Mouse (Mus musculus) limb, embryonic 11.5 days (tissue): Measurements from ENCODE around the gene Tat. TPM values are rescaled to one million over a fixed set of nuclear protein-coding genes. Genes with fewer than 3 reads are reported as not detected.

Experiments used
- ATAC-seq: fragments of 200-750 bp; cut with Nextera tagmentation; 2 replicates; pipeline ENCODE4 v1.8.0; 2017; ENCODE audit warnings: low read depth; ENCODE audit not compliant: insufficient number of reproducible peaks, low FRiP score, low TSS enrichment
- DNase-seq: peaks from one replicate; pipeline ENCODE4 v3.0.0-alpha.2; 2015; ENCODE audit warnings: low spot score
- H3K27ac ChIP-seq: fragments of 300-500 bp; sonication (generic); replicated peaks from 2 replicates; pipeline ENCODE4 v1.5.1; 2014; ENCODE audit warnings: low read depth, mild to moderate bottlenecking, low read length
- H3K27me3 ChIP-seq: fragments of 300-500 bp; sonication (generic); 2 replicates; pipeline ENCODE4 v1.6.1; 2014; ENCODE audit warnings: mild to moderate bottlenecking, low read length, mixed read lengths; ENCODE audit not compliant: control insufficient read depth, insufficient read depth
- H3K36me3 ChIP-seq: fragments of 300-500 bp; sonication (generic); 2 replicates; pipeline ENCODE4 v1.6.1; 2014; ENCODE audit warnings: mild to moderate bottlenecking, low read length, moderate library complexity, mixed read lengths; ENCODE audit not compliant: control insufficient read depth, insufficient read depth
- H3K4me1 ChIP-seq: fragments of 300-500 bp; sonication (generic); 2 replicates; pipeline ENCODE4 v1.6.1; 2014; ENCODE audit warnings: low read length, mixed read lengths; ENCODE audit not compliant: control insufficient read depth, insufficient read depth
- H3K4me2 ChIP-seq: fragments of 300-500 bp; sonication (generic); 2 replicates; pipeline ENCODE4 v1.6.1; 2014; ENCODE audit warnings: low read depth, mild to moderate bottlenecking, moderate library complexity; ENCODE audit not compliant: severe bottlenecking
- H3K4me3 ChIP-seq: fragments of 300-500 bp; sonication (generic); 2 replicates; pipeline ENCODE4 v1.5.1; 2014; ENCODE audit warnings: low read depth, low read length
- H3K9ac ChIP-seq: fragments of 300-500 bp; sonication (generic); 2 replicates; pipeline ENCODE4 v1.6.1; 2014; ENCODE audit warnings: mild to moderate bottlenecking, low read length
- H3K9me3 ChIP-seq: fragments of 300-500 bp; sonication (generic); 2 replicates; pipeline ENCODE4 v1.6.1; 2016; ENCODE audit warnings: low read length; ENCODE audit not compliant: control insufficient read depth
- WGBS: fragments of 180-500 bp; shearing (Covaris S2); extraction: QIAGEN DNeasy Blood & Tissue Kit; methylation state at CpG from one replicate; pipeline ENCODE4 v1.1.7; 2014; 5-methylcytosine and 5-hydroxymethylcytosine counted together
- polyA plus RNA-seq: library from polyadenylated mRNA; unstranded; fragments of >200 nt; fragmentation: Nextera tagmentation; extraction: Ambion mirVana; gene quantifications from 2 replicates; pipeline ENCODE4 v1.2.1, GENCODE M21; 2014

Gene Tat
- polyA plus RNA-seq, result not detected in 2 replicates

DNA sequence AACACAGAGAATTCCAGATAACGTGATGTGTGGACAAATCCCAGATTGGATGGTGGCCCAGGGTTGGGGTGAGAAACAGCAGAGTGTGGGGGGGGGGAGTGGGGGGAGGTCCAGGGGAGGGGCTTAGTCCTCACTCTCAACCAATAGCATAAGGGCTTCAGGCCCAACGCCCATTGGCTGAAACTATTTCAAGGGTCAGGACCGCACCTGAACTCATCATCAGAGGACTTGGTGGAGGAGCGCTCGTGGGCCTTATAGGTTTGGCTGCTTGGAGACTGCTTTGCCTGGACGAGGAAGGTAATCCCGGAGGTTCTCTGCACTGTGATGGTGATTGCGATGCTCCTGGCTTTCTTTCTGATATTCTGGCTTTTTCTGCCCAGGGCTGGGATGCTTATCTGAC lies at the start of gene Tat:
Gene Tat, plus strand, starts transcription at position 214 of the 400 bp plus-strand sequence.
- DNase-seq, result no peak
- Histone ChIP-seq H3K36me3 (no peaks in the 10 kb centered on the region), H3K4me2 (no peak within 1 kb of the TSS), H3K9me3 (no peaks in the 10 kb centered on the region), H3K4me3 (no peak within 1 kb of the TSS), H3K27me3 (no peaks in the 10 kb centered on the region), H3K27ac (no peak within 1 kb of the TSS), H3K4me1 (no peaks in the 10 kb centered on the region), H3K9ac (no peak within 1 kb of the TSS)
- WGBS, result 80% methylated on average over 8 of the region's 8 CpGs
- ATAC-seq, result no peak

- H3K4me1 ChIP-seq, result peaks cover 7% of the 10 kb centered on the region; the same call in 1 of the 2 replicates
- no peaks in the 10 kb centered on the region for H3K9me3 ChIP-seq
- no peak overlapping the region for H3K9ac ChIP-seq
- H3K4me2 ChIP-seq, result no peak overlapping the region
- no peak overlapping the region for H3K4me3 ChIP-seq
- DNase-seq, result no peak
- peaks cover 7% of the 10 kb centered on the region for H3K36me3 ChIP-seq
- H3K27ac ChIP-seq, result no peak overlapping the region
- peaks cover 3% of the 10 kb centered on the region; the same call in 1 of the 2 replicates for H3K27me3 ChIP-seq
- 96% methylated on average over 2 of the region's 2 CpGs for WGBS
- ATAC-seq, result no peak
Observed at GRCm38 (mm10) chr8:109941606-109942360, 48.5 kb upstream of the Tat start.

DNA sequence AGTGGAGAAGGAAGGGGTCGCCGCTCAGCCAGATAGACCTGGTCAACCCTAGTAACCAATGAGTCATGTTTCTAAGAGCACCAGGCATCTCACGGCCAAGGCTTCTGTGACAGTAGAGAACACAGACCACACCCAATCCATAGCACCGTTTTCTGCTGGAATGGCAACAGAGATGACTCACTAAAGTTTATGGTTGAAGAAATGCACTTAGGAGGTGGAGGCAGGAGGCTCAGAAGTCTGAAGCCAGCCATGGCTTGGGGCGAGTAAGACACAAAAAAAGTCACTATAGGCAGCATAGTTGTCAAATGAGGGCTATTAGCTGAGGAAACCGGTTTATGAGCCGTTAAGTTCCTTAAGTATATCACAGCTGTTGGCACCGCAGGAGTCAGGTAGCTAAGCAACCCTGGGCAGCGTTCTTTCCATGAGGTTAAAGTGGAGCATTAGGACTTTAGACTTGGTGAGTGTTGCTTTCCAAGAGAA lies 45.0 kb upstream of the Tat start:
- H3K27me3 ChIP-seq, result peaks cover 32% of the 10 kb centered on the region

GRCm38 (mm10) chr8:109945694-109946093 lies 44.5 kb upstream of the Tat start:
- peaks cover 32% of the 10 kb centered on the region for H3K27me3 ChIP-seq
- no peak overlapping the region for H3K4me3 ChIP-seq
- H3K4me1 ChIP-seq, result peaks cover 9% of the 10 kb centered on the region; the same call in 1 of the 2 replicates
- no peak for DNase-seq
- H3K4me2 ChIP-seq, result no peak overlapping the region
- no peak overlapping the region for H3K27ac ChIP-seq
- no peak overlapping the region for H3K9ac ChIP-seq
- ATAC-seq, result no peak
- no peaks in the 10 kb centered on the region for H3K9me3 ChIP-seq
- 82% methylated on average over 7 of the region's 7 CpGs for WGBS
- H3K36me3 ChIP-seq, result peaks cover 4% of the 10 kb centered on the region

More for the DNA sequence above, 45.0 kb upstream of the Tat start:
- ATAC-seq (no peak), DNase-seq (peak; percentile 53)
- peaks cover 7% of the 10 kb centered on the region for H3K36me3 ChIP-seq
- H3K27ac ChIP-seq, result no peak overlapping the region
- H3K9ac ChIP-seq, result no peak overlapping the region
- whole genome bisulfite sequencing, result 23% methylated on average over 9 of the region's 9 CpGs
- H3K4me3 ChIP-seq, result no peak overlapping the region
- no peak overlapping the region for H3K4me2 ChIP-seq
- no peaks in the 10 kb centered on the region for H3K9me3 ChIP-seq
- H3K4me1 ChIP-seq, result peaks cover 9% of the 10 kb centered on the region; the same call in 1 of the 2 replicates

DNA sequence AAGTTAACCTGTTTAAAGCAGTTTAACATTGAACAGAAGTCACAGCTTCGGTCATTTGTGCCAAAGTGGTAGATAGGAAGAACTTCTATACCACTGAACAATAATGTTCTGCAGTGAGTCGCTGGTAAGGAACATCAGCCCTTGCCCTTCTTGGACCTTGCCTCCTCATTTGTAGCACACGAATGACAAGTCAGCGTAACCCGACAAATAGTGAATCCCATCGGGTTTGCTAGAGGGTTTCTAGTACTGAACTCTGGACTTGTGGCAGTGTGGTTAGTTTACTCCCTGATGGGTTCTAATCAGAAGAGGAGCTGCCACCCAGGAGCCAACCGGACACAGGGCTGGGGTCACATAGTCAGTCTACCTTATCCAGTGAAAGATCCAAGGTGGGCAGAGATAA lies 44.0 kb upstream of the Tat start:
- no peaks in the 10 kb centered on the region for H3K9me3 ChIP-seq
- no peak overlapping the region for H3K4me3 ChIP-seq
- ATAC-seq, result no peak
- H3K9ac ChIP-seq, result no peak overlapping the region
- peaks cover 32% of the 10 kb centered on the region for H3K27me3 ChIP-seq
- no peak overlapping the region for H3K4me2 ChIP-seq
- DNase-seq, result no peak
- H3K36me3 ChIP-seq, result no peaks in the 10 kb centered on the region; the same call in 1 of the 2 replicates
- H3K27ac ChIP-seq, result no peak overlapping the region
- peaks cover 9% of the 10 kb centered on the region; the same call in 1 of the 2 replicates for H3K4me1 ChIP-seq
- WGBS, result 87% methylated on average over 7 of the region's 7 CpGs

DNA sequence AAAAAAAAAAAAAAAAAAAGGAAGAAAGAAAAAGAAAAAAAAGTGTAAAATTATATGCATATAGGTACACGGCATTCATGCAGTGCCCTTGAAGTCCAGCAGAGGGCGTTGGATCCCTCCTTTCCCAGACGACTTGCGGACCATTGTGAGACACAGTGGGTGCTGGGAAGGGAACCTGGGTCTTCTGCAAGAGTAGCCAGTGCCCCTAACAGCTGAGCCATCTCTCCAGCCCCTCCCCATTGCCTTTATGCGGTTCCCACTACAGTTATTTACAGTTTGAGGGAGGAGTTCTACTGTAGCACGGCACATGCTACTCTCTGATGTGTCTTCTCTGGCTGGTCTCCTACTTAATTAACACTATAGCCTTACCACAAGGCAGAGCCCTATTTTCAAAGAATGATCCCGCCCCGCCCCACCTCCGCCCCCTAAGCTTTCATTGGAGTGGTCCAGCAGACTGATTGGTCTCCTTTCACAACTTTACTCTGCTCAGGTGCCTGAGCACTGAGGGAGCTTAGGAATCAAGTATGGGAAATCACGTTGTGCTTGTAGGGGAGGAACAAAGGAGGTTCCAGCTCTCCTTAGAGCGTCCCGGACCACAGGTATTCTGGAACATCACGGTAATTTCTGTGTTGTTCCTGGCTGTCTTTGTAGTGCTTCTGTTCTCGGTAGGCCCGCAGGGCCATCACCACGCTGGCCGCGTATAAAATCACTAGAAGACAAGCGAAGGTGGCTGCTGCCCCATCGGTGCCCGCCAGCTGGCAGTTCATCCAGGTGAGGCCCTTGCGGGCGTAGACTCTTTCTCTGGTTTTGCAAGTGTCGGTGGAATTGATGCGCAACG lies 42.6 kb upstream of the Tat start:
- peak overlapping the region; percentile 31 for H3K4me3 ChIP-seq
- no peak overlapping the region for H3K27ac ChIP-seq
- H3K27me3 ChIP-seq, result peaks cover 29% of the 10 kb centered on the region
- no peaks in the 10 kb centered on the region for H3K9me3 ChIP-seq
- H3K9ac ChIP-seq, result peak overlapping the region; percentile 27; the same call in 1 of the 2 replicates
- peaks cover 9% of the 10 kb centered on the region; the same call in 1 of the 2 replicates for H3K4me1 ChIP-seq
- ATAC-seq (peak; percentile 33; the same call in 1 of the 2 replicates), DNase-seq (peak; percentile 57)
- 2% methylated on average over 26 of the region's 26 CpGs for WGBS
- H3K36me3 ChIP-seq, result no peaks in the 10 kb centered on the region
- peak overlapping the region; percentile 62 for H3K4me2 ChIP-seq

DNA sequence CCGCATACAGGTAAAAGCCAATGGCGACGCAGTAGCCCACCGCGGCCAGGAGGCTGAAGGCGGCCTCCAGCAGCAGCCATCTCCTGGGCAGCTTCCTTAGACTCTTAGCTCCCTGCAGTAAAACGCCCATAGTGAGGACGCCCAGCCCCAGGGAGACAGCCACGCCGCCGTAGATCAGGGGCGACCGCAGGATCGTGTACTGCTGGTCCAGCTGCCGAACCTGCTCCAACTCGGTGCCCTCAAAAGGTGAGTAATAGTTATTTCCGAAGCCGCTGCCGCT lies 42.0 kb upstream of the Tat start:
- H3K27ac ChIP-seq, result no peak overlapping the region
- peak overlapping the region; percentile 31 for H3K4me3 ChIP-seq
- peaks cover 9% of the 10 kb centered on the region; the same call in 1 of the 2 replicates for H3K4me1 ChIP-seq
- WGBS, result 2% methylated on average over 19 of the region's 19 CpGs
- H3K9ac ChIP-seq, result peak overlapping the region; percentile 27; the same call in 1 of the 2 replicates
- peaks cover 29% of the 10 kb centered on the region for H3K27me3 ChIP-seq
- peak; percentile 45 for DNase-seq
- no peaks in the 10 kb centered on the region for H3K36me3 ChIP-seq
- H3K4me2 ChIP-seq, result peak overlapping the region; percentile 62
- ATAC-seq, result no peak
- H3K9me3 ChIP-seq, result no peaks in the 10 kb centered on the region

- no peak for ATAC-seq
- Histone ChIP-seq H3K27me3 (peaks cover 25% of the 10 kb centered on the region), H3K27ac (no peak overlapping the region), H3K36me3 (no peaks in the 10 kb centered on the region), H3K4me3 (no peak overlapping the region), H3K4me1 (0 out of 2 replicates have a peak, but pooled peaks cover 2% of the 10 kb centered on the region), H3K9me3 (no peaks in the 10 kb centered on the region), H3K9ac (no peak overlapping the region), H3K4me2 (no peak overlapping the region)
- WGBS, result 82% methylated on average over 7 of the region's 7 CpGs
- no peak for DNase-seq
Observed at GRCm38 (mm10) chr8:109952171-109952570, 38.1 kb upstream of the Tat start.
